Mouse (Mus musculus): Measurements from ENCODE around the gene Diablo. TPM values are rescaled to one million over a fixed set of nuclear protein-coding genes. Genes with fewer than 3 reads are reported as not detected.
"Not testable (repeated sequence)": the region's sequence is repeated elsewhere in the genome, so short reads cannot be mapped to it uniquely, and the experiment has no call there.

The Diablo gene
- polyA plus RNA-seq, 1 experiment from 2014 or later: 105 TPM

GRCm38 (mm10) chr5:123511426-123511825, 12.6 kb downstream of the Diablo start:
- not testable (repeated sequence) for ATAC-seq (replicated peaks; ENCODE audit: extremely low read depth, insufficient read depth, low FRiP score); H3K9ac ChIP-seq (ENCODE audit: low read length); H3K4me2 ChIP-seq (ENCODE audit: low read depth, low read length); H3K9me3 ChIP-seq (replicated peaks; ENCODE audit: control insufficient read depth, low read length); H3K27ac ChIP-seq (ENCODE audit: low read length); H3K4me1 ChIP-seq (ENCODE audit: control insufficient read depth, insufficient read depth, low read length); H3K4me3 ChIP-seq (ENCODE audit: low read length); H3K27me3 ChIP-seq (ENCODE audit: control insufficient read depth, insufficient read depth, low read length)
- peaks cover 14% of the 10 kb centered on the region for H3K36me3 ChIP-seq (ENCODE audit: control insufficient read depth, insufficient read depth)
- WGBS: 83% methylated on average over 3 of the region's 3 CpGs

GRCm38 (mm10) chr5:123510160-123510559, 13.8 kb downstream of the Diablo start, which contains the start of gene B3gnt4:
B3gnt4 (plus strand) TSS chr5:123510460.
- H3K4me1 ChIP-seq (ENCODE audit: control insufficient read depth, insufficient read depth, low read length): peaks cover 6% of the 10 kb centered on the region; the same call in 1 of the 2 replicates
- no peak for ATAC-seq (replicated peaks; ENCODE audit: extremely low read depth, insufficient read depth, low FRiP score)
- H3K9ac ChIP-seq (ENCODE audit: low read length): no peak within 1 kb of the TSS
- WGBS: 86% methylated on average over 5 of the region's 5 CpGs
- no peak within 1 kb of the TSS for H3K4me3 ChIP-seq (ENCODE audit: low read length)
- H3K27me3 ChIP-seq (ENCODE audit: control insufficient read depth, insufficient read depth, low read length): peaks cover 9% of the 10 kb centered on the region
- H3K9me3 ChIP-seq (replicated peaks; ENCODE audit: control insufficient read depth, low read length): no peaks in the 10 kb centered on the region
- H3K36me3 ChIP-seq (ENCODE audit: control insufficient read depth, insufficient read depth): peaks cover 8% of the 10 kb centered on the region
- H3K4me2 ChIP-seq (ENCODE audit: low read depth, low read length): no peak within 1 kb of the TSS
- no peak within 1 kb of the TSS for H3K27ac ChIP-seq (ENCODE audit: low read length)

GRCm38 (mm10) chr5:123508921-123509320, 15.1 kb downstream of the Diablo start:
- H3K36me3 ChIP-seq (ENCODE audit: control insufficient read depth, insufficient read depth): peaks cover 8% of the 10 kb centered on the region
- peaks cover 9% of the 10 kb centered on the region for H3K27me3 ChIP-seq (ENCODE audit: control insufficient read depth, insufficient read depth, low read length)
- ATAC-seq (replicated peaks; ENCODE audit: extremely low read depth, insufficient read depth, low FRiP score): no peak
- H3K4me1 ChIP-seq (ENCODE audit: control insufficient read depth, insufficient read depth, low read length): peaks cover 6% of the 10 kb centered on the region; the same call in 1 of the 2 replicates
- peak overlapping the region; percentile 93 for H3K4me2 ChIP-seq (ENCODE audit: low read depth, low read length)
- H3K27ac ChIP-seq (ENCODE audit: low read length): no peak overlapping the region
- H3K9me3 ChIP-seq (replicated peaks; ENCODE audit: control insufficient read depth, low read length): no peaks in the 10 kb centered on the region
- 12% methylated on average over 12 of the region's 12 CpGs for WGBS
- H3K4me3 ChIP-seq (ENCODE audit: low read length): peak overlapping the region; percentile 67
- peak overlapping the region; percentile 61; the same call in 1 of the 2 replicates for H3K9ac ChIP-seq (ENCODE audit: low read length)

GRCm38 (mm10) chr5:123507936-123508723, 15.8 kb downstream of the Diablo start:
- Histone ChIP-seq H3K9me3 (replicated peaks; ENCODE audit: control insufficient read depth, low read length) (no peaks in the 10 kb centered on the region), H3K4me3 (ENCODE audit: low read length) (peak overlapping the region; percentile 67), H3K9ac (ENCODE audit: low read length) (peak overlapping the region; percentile 61), H3K4me1 (ENCODE audit: control insufficient read depth, insufficient read depth, low read length) (peaks cover 6% of the 10 kb centered on the region; the same call in 1 of the 2 replicates), H3K36me3 (ENCODE audit: control insufficient read depth, insufficient read depth) (peaks cover 8% of the 10 kb centered on the region), H3K27ac (ENCODE audit: low read length) (no peak overlapping the region), H3K4me2 (ENCODE audit: low read depth, low read length) (peak overlapping the region; percentile 93), H3K27me3 (ENCODE audit: control insufficient read depth, insufficient read depth, low read length) (peaks cover 9% of the 10 kb centered on the region)
- under 1% methylated on average over 59 of the region's 59 CpGs for WGBS
- peak; percentile 89 for ATAC-seq (replicated peaks; ENCODE audit: extremely low read depth, insufficient read depth, low FRiP score)

- 54% methylated on average over 4 of the region's 4 CpGs for WGBS
- Histone ChIP-seq H3K27me3 (ENCODE audit: control insufficient read depth, insufficient read depth, low read length) (peaks cover 5% of the 10 kb centered on the region), H3K27ac (ENCODE audit: low read length) (no peak overlapping the region), H3K9ac (ENCODE audit: low read length) (no peak overlapping the region), H3K4me2 (ENCODE audit: low read depth, low read length) (no peak overlapping the region), H3K9me3 (replicated peaks; ENCODE audit: control insufficient read depth, low read length) (no peaks in the 10 kb centered on the region), H3K4me1 (ENCODE audit: control insufficient read depth, insufficient read depth, low read length) (peaks cover 12% of the 10 kb centered on the region), H3K4me3 (ENCODE audit: low read length) (no peak overlapping the region), H3K36me3 (ENCODE audit: control insufficient read depth, insufficient read depth) (no peaks in the 10 kb centered on the region)
- no peak for ATAC-seq (replicated peaks; ENCODE audit: extremely low read depth, insufficient read depth, low FRiP score)
Measured at GRCm38 (mm10) chr5:123501973-123502372, 22.0 kb downstream of the Diablo start.

GRCm38 (mm10) chr5:123499717-123500116, 24.3 kb downstream of the Diablo start:
- H3K4me2 ChIP-seq (ENCODE audit: low read depth, low read length): no peak overlapping the region
- H3K27me3 ChIP-seq (ENCODE audit: control insufficient read depth, insufficient read depth, low read length): peaks cover 3% of the 10 kb centered on the region; the same call in 1 of the 2 replicates
- H3K4me3 ChIP-seq (ENCODE audit: low read length): no peak overlapping the region
- H3K9me3 ChIP-seq (replicated peaks; ENCODE audit: control insufficient read depth, low read length): no peaks in the 10 kb centered on the region
- H3K9ac ChIP-seq (ENCODE audit: low read length): no peak overlapping the region
- no peak overlapping the region for H3K27ac ChIP-seq (ENCODE audit: low read length)
- no peaks in the 10 kb centered on the region for H3K36me3 ChIP-seq (ENCODE audit: control insufficient read depth, insufficient read depth)
- 40% methylated on average over 4 of the region's 4 CpGs for WGBS
- ATAC-seq (replicated peaks; ENCODE audit: extremely low read depth, insufficient read depth, low FRiP score): no peak
- peaks cover 12% of the 10 kb centered on the region for H3K4me1 ChIP-seq (ENCODE audit: control insufficient read depth, insufficient read depth, low read length)

GRCm38 (mm10) chr5:123489935-123490334, 34.0 kb downstream of the Diablo start:
- Histone ChIP-seq H3K4me3 (ENCODE audit: low read length) (no peak overlapping the region), H3K36me3 (ENCODE audit: control insufficient read depth, insufficient read depth) (no peaks in the 10 kb centered on the region), H3K9me3 (replicated peaks; ENCODE audit: control insufficient read depth, low read length) (no peaks in the 10 kb centered on the region), H3K9ac (ENCODE audit: low read length) (no peak overlapping the region), H3K27ac (ENCODE audit: low read length) (no peak overlapping the region), H3K27me3 (ENCODE audit: control insufficient read depth, insufficient read depth, low read length) (no peaks in the 10 kb centered on the region; the same call in 1 of the 2 replicates), H3K4me2 (ENCODE audit: low read depth, low read length) (no peak overlapping the region), H3K4me1 (ENCODE audit: control insufficient read depth, insufficient read depth, low read length) (peaks cover 5% of the 10 kb centered on the region; the same call in 1 of the 2 replicates)
- WGBS: 62% methylated on average over 9 of the region's 9 CpGs
- ATAC-seq (replicated peaks; ENCODE audit: extremely low read depth, insufficient read depth, low FRiP score): no peak; the same call in 1 of the 2 replicates

- ATAC-seq (replicated peaks; ENCODE audit: extremely low read depth, insufficient read depth, low FRiP score): no peak
- Histone ChIP-seq H3K27me3 (ENCODE audit: control insufficient read depth, insufficient read depth, low read length) (no peaks in the 10 kb centered on the region; the same call in 1 of the 2 replicates), H3K36me3 (ENCODE audit: control insufficient read depth, insufficient read depth) (no peaks in the 10 kb centered on the region), H3K9me3 (replicated peaks; ENCODE audit: control insufficient read depth, low read length) (no peaks in the 10 kb centered on the region), H3K9ac (ENCODE audit: low read length) (no peak within 1 kb of the TSS), H3K4me2 (ENCODE audit: low read depth, low read length) (peak within 1 kb of the TSS; percentile 66), H3K27ac (ENCODE audit: low read length) (no peak within 1 kb of the TSS), H3K4me3 (ENCODE audit: low read length) (peak within 1 kb of the TSS; percentile 35), H3K4me1 (ENCODE audit: control insufficient read depth, insufficient read depth, low read length) (peaks cover 5% of the 10 kb centered on the region; the same call in 1 of the 2 replicates)
- 7% methylated on average over 25 of the region's 25 CpGs for WGBS
Measured at GRCm38 (mm10) chr5:123489112-123489785, 34.7 kb downstream of the Diablo start, which contains the start of the genes Lrrc43 and Il31. Lrrc43 (plus strand) TSS chr5:123489305. Il31 (minus strand) TSS chr5:123489489.

Data from heart, embryonic 16.5 days (tissue).